Mouse (Mus musculus) mouse trophoblast stem cell (cell line): ENCODE results near the gene Otud4.
"Not testable (repeated sequence)": the region's sequence is repeated elsewhere in the genome, so short reads cannot be mapped to it uniquely, and the experiment has no call there.

ENCODE experiments used
- in situ Hi-C, 2 experiments: fragments of 300-500 bp; cut with MseI, MboI; formaldehyde crosslinking; loops; 2 replicates in 1 of 2; 3 replicates in 1 of 2; pipeline ENCODE4 v1.15.1; 2025

Otud4 gene

DNA sequence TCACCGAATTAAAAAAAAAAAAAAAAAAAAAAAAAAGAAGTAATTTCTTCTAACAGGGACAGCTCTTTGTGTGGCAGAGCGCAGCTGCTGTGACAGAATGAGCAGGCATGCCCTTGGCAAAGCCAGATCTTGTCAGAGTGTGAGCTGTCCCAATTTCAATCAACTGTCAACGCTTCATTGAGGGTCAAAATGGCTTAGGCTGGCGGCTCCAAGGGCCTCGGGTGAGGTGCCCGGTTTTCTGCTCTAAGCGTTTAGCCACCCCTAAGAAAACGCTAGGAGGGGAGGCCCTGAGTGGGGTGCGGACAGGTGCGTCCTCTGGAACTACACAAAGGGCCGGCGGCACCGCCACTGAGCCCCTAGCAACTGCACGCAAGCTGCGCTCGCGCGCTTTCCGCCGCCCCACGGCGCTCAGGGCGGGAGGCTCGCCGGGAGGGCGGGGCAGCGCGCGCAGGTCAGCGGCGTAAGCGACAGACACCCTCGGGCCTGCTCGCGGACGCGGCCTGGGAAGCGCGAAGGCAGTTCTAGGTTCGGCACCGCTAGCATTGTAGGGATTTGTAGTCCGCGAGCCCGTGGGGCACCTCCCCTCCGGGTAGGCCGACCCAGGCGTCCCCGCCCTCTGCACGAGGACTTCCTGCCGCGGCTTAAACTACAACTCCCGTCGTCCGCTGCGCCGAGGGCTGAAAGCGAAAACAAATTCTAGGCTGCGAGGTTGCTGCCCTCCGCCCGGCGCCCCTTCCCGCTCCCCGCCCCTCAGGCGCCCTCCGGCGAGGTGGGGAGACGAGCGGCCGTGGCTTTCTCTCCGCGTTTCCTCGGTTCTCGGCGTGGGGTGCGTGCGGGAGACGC lies 490 bp upstream of the Otud4 start:
- in situ Hi-C loops = no loop called here

DNA sequence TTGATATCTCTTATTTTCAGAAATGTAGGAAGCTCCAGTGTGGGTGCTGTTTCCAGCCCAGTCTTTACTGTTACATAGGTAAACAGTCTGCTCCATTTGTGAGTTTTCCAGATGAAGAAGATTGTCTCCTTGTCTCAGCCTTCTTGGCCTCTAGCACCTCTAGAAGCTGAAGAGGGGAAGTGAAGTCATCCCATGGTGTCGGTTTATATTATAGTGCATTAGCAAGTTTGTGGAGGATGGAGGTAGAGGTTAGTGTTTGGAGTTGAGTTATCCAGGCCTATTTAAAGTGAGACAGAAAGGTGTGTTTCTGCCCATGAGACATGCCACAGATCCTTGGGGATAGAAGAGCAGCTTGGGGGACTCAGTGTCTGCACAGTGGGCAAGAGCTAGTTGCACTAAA lies 1.7 kb downstream of the Otud4 start:
- in situ Hi-C loops = no loop called here

DNA sequence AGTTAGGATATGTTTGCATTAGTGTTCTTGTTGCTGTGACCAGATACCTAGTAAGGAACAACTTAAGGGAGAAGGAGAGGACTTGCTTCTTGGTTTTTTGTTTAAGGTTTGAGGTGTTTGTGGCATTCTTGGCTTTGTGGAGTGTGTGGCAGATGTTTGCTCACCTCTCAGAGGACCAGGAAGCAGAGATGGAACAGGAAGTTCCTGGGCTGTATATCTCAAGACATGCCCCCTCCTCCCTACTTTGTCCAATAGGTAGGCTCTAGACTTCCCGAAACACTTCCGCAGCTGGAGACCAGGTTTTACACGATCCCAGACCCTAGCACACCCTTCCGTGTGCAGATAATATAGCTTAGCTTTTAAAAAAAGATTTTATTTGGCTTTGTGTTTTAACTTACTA lies 10.2 kb downstream of the Otud4 start:
- in situ Hi-C loops = no loop called here

DNA sequence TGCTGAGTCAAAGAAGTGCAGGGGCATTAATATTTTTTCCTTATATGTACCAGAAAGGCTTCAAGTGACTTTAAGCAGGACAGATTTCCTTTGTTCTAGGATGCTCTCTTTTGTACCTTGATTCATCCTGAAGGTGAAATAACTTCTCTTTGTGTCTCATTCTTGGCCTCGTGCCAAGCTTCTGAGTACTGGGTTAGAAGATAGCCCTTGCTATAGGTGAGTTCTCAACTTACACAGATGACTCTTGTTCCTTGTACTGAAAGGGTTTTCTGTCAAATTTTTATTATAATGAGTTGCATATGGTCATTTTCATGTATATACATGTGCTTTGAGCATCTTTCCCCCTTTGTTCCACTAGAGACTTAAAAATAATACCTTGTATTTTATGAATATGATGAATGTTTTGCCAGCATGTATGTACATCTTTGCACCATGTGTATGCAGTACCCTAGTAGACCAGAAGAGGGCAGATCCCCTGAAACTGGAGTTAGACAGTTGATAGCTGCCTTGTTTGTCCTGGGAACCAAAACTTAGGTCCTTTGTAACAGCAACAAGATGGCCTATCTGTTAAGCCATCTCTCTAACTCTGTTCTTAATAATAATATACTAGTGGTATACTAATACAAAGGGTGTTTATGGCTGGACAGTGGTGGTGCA lies 10.9 kb downstream of the Otud4 start:
- in situ Hi-C loops = loop anchor here in 1 of 2 experiments (5.0 kb wide), 1 partner anchor 47 kb away; no protein-coding TSS in a partner anchor

DNA sequence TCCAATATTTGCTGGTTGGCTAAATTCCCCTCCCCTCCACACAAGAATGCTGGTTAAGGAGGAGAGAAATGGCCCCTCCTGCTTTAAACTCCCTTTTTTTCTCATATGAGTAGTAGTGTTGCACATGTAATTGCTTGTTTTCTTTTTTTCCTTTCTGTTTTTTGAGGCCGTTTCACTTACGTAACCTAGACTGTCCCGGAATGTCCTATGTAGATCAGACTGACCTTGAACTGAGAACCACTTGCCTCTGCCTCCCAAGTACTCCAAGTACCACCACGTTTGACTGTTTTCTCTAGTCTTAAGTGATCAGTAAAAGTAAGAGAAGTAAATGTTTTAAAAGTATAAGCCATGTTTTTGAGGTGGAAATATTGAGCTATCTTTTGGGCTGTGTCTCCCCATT lies 14.3 kb downstream of the Otud4 start:
- in situ Hi-C loops = loop anchor here in 1 of 2 experiments (5.0 kb wide), 1 partner anchor 44 kb away; no protein-coding TSS in a partner anchor

DNA sequence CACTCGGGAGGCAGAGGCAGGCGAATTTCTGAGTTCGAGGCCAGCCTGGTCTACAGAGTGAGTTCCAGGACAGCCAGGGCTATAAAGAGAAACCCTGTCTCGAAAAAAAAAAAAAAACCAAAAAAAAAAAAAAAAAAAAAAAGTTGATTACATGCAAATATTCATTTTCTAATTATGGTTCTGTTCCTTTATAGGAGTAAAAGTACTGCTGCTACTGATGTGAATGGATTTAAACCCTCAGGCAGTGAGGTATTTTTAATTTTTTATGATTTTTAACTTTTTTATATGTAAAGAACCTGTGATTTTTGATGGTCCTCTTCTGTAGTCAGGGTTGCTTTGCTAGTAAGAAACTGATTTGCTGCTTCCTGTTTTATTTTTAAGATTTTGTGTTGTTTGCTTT lies 19.3 kb downstream of the Otud4 start:
- in situ Hi-C loops = not testable (repeated sequence)

DNA sequence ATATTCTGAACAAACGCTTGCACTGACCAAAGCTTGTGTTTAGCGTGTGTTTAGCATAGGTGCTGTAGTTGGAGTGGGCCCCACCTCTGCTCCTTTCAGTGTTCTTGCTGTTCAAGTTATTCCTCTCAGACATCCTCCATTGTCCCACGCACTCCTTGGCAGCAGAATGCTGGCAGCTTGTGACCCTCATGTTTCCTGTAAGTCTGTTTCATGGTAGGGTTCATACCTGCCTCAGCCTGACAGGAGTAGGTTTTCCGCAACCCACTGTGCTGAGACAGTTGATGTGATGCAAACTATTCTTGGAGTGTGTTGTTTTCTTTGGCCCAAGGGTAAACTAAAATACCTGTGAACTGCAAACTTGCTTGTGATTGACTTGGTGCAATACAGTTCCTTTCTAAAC lies 37.0 kb downstream of the Otud4 start:
- in situ Hi-C loops = no loop called here

DNA sequence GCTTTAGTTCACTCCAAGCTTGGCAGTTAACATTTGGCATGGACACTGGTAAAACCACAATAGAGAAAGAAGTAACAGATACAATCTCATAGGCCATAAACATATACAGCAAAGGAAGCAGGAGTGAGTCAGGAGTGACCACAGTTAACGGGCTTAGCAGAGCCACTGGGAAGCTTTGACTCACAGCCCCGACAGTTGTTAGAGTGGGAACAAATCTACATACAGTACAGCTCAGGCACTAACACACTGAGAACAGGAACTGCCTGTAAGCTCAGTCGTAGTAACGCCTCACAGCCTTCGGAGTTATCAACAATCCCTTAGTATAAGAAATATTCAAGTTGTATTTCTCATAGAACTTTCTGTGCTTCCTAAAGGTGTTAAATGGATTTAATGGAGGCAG lies 39.6 kb downstream of the Otud4 start:
- in situ Hi-C loops = no loop called here

DNA sequence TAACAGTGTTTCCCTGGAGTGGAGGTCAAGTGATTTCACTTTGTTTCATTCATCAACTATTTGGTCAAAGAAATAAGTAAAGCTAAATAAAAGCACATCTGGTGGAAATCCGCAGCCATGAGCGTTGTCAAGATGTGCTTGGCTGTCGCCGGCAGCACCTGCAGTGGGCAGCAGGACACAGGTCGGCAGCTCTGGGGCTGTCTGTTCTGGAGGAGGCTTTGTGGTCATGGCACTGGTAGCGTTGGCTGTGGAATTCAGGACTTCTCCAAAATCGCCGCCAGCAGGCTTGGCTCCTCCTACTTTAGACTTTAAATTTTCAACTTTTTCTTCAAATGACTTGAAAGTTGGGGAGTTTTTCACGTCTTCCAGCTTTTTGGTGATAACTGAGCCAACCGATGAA lies 40.7 kb downstream of the Otud4 start:
- in situ Hi-C loops = not testable (repeated sequence)

DNA sequence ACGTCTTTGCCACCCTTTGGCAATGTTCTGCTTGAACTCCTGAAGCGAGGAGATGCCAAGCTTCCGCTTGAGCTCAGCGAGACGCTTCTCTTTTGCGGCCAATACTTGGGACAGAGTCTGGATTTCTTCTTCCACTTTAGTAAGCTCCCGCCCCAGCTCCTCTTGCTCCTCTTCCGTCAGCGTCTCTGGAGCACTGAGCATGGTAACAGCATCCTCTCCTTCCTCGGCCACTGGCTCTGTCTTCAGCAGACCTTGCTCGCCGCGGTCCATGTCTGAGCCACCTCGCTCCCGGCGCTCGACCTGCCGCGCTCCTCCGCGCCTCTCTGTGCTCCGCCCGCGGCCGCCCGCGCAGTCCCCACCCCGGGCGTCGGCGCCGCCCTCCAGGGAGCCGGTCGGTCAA lies 41.1 kb downstream of the Otud4 start:
- in situ Hi-C loops = no loop called here

DNA sequence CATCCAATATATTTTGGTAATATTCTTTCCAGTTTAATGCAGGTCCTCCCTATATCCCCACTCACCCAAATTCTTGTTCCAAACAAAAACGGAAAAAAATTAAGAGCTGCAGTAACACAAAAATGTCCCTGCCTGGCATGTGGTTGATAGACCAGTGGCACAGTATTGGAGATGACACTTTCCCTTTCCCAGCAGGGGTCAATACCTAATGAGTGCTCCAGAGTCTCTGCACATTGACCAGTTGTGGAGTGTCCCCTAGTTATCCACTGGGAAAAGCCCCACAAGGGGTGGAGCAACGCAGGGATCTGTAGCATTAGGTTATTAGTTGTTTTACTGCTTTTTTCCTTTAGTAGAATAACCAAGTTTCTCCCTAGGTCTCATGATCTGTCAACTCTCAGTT lies 41.5 kb downstream of the Otud4 start:
- in situ Hi-C loops = no loop called here

DNA sequence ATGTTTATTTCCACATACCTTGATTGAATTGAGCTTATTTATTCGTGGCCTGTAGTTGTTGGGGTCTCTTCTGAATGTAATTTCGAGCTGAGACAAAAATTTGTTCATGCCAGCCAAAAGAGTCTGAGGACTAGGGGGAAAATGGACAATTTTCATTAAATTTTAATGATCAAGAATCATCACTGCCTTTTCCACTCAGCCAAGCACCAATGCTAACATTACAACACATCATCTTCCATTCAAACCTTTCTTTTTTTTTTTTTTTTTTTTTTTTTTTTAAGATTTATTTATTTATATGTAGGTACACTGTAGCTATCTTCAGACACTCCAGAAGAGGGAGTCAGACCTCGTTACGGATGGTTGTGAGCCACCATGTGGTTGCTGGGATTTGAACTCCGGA lies 46.5 kb downstream of the Otud4 start:
- in situ Hi-C loops = not testable (repeated sequence)

DNA sequence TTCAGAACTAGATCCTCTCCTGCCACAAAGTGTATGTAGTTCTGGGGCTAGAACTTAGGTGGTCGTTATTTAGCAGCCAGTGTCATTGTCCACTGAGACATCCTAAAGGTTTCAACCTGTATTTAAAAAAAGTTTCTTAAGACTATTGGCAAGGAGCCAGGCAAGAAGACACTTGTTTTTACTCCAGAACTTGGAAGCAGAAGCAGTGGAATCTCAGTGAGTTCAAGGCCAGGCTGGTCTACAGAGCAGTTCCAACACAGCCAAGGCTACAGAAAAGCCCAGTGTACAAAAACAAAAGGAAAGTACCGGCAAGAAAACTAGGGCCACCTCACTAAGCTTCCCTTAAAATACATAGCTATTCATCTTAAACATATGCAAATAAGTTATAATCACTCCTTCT lies 53.1 kb downstream of the Otud4 start:
- in situ Hi-C loops = no loop called here

DNA sequence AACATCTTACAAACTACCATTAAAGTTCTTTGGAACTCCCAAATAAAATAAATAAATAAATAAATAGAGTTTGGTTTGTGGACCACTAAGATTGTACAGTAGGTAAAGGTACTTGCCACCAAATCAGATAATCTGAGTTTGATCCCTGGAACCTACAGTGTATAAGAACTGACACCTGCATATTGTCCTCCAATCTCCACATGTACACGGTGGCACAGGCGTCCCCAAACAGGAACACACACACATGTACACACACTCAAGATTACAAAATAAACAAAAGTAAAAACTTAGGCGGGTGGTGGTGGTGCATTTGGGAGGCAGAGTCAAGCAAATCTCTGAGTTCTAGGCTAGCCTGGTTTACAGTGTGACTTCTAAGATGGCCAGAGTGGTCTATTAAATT lies 67.3 kb downstream of the Otud4 start:
- in situ Hi-C loops = loop anchor here in 1 of 2 experiments (25.0 kb wide), 1 partner anchor 1006 kb away; no protein-coding TSS in a partner anchor

DNA sequence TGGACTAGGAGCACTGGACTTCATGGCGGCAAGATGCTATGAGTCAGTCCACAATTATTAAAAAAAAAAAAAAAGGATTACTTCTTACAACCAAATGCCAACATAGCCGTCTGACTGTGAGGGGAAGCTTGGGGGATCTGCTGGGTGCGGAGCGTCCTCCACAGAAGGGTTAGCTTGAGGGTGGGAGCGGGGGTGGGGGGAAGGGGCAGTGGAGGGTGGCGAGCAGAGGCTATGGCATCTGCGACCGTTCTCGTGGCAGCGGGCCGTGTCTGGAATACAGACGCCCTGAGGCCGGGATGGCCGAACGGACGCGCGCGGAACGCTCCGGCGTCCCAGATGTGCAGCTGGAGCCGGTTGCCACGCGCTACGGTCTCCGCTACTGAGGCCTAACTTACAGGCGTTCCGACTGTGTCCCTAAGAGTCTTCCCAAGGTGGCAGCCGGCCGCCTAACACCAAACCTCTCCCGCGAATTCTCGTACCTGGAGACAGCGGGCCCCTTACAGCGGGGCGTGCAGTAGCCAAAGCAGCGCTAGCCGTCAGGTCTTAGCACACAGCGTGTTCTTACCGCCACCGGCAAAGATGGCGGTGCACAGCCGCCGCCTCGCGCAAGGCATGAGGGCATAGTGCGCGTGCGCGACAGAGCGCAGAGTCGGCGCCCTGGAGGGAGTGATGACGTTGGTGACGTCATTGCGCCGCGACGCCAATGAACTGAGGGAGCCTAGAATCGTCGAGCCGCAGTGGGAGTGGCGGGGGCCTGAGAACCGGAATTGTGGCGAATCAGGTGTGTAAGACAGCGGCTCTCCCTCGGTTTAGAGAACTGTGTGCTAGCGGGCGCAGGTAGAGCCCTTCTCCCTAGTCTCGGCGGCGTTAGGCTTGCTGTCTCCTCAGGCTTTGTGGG lies 71.9 kb downstream of the Otud4 start, which contains the start of the genes Abce1 and Anapc10:
Gene Abce1 (minus strand): TSS at position 677 of the 898 bp plus-strand sequence.
Gene Anapc10 (plus strand): TSS at position 757 of the 898 bp plus-strand sequence.
- in situ Hi-C loops = loop anchor here in 1 of 2 experiments (25.0 kb wide), 1 partner anchor 1001 kb away; no protein-coding TSS in a partner anchor

DNA sequence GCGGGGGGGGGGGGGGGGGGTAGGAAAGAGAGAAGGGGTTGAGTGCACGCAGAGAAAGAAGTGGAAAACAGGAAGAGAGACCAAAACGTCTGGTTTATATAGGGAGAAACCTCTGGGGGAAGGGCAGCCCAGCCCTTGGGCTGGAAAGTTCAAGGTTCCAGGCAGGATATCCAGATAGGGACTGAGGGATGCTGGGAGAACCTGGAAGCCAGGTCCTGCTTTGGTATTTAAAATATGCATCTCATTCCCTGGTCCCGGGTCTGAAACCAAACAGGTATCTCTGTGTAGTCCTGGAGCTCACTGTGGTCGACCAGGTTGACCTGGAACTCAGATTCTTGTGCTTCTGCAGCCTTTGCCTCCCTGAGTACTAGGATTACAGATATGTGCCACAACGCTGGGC lies 73.3 kb downstream of the Otud4 start:
- in situ Hi-C loops = loop anchor here in 1 of 2 experiments (25.0 kb wide), 1 partner anchor 1000 kb away; no protein-coding TSS in a partner anchor

DNA sequence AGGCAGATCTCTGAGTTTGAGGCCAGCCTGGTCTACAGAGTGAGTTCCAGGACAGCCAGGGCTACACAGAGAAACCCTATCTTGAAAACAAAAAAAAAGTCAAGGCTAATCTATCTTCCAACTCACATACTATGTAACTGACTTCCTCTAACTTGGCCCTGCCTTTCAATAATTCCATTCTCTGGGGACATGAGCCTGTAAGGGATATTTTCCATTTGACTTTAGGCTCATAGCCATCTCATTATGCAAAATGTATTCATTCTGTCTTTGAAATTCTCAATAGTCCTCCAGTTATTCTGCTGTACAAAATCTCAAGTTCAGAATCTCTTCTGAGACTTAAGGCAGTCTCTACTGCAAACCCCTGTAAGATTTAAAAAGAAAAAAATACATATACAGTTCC lies 82.1 kb downstream of the Otud4 start:
- in situ Hi-C loops = loop anchor here in 1 of 2 experiments (25.0 kb wide), 1 partner anchor 991 kb away; no protein-coding TSS in a partner anchor

DNA sequence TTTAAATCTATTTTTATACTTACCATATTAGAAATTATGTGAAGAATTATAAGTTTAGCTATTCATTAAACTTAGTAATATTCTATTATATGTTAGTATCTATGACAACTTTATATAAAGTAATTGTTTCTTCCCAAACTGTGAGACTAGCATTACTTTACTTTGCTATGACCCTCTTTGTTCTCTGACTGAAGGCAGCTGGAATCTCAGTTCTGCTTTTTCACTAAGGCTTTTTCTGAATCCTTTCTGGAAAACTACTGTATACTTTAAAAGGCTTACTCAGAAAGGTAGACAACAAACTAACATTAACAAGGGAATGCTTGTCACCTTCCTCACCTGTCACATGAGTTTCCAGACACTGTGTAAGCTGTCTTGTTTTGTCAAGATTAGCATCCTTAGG lies 83.9 kb downstream of the Otud4 start:
- in situ Hi-C loops = loop anchor here in 1 of 2 experiments (25.0 kb wide), 1 partner anchor 989 kb away; no protein-coding TSS in a partner anchor

DNA sequence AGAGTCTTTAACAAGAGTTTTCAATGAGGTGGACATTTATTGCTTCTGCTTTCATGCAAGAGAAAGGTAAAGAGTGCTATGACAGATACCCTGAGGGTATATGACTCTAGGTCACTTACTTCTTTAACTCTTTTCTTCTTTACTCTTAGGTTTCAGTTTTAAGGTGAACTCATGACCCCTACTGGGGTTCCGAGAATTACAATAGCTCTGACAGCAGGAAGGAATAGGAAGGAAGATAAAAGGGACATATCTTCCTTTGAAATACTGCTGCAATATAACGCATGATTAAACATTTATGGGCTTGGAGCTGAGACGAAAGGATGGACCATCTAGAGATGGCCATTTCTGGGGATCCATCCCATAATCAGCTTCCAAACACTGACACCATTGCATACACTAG lies 85.2 kb downstream of the Otud4 start:
- in situ Hi-C loops = loop anchor here in 1 of 2 experiments (25.0 kb wide), 1 partner anchor 988 kb away; no protein-coding TSS in a partner anchor
